Mouse (Mus musculus) spleen, embryonic (tissue): Measurements from ENCODE around the gene Dap3.
"Not testable (repeated sequence)": the region's sequence is repeated elsewhere in the genome, so short reads cannot be mapped to it uniquely, and the experiment has no call there.

Source experiments
- CTCF ChIA-PET: fragments of 350-600 bp; sonication (Branson Sonifier 250); formaldehyde crosslinking; loops from one replicate; lab custom pipeline; 2022; lab: Charles Lee

The Dap3 gene

GRCm38 (mm10) chr3:88913511-88914383 is 37.2 kb downstream of the Dap3 start, which contains the start of gene Msto1:
Gene Msto1, minus strand, starts transcription at chr3:88913999.
- CTCF ChIA-PET = no interaction called here

- CTCF ChIA-PET = no interaction called here
Observed at GRCm38 (mm10) chr3:88912585-88912984, 38.4 kb downstream of the Dap3 start.

GRCm38 (mm10) chr3:88906393-88907159 is 44.4 kb downstream of the Dap3 start:
- CTCF ChIA-PET = no interaction called here

GRCm38 (mm10) chr3:88905741-88906140 is 45.2 kb downstream of the Dap3 start:
- CTCF ChIA-PET = no interaction called here

GRCm38 (mm10) chr3:88905209-88905608 is 45.8 kb downstream of the Dap3 start:
- CTCF ChIA-PET = no interaction called here

- CTCF ChIA-PET = no interaction called here
Observed at GRCm38 (mm10) chr3:88904803-88905202, 46.2 kb downstream of the Dap3 start.

- CTCF ChIA-PET = not testable (repeated sequence)
Observed at GRCm38 (mm10) chr3:88893011-88893410, 58.0 kb downstream of the Dap3 start.

GRCm38 (mm10) chr3:88882536-88882935 is 68.4 kb downstream of the Dap3 start:
- CTCF ChIA-PET = not testable (repeated sequence)
